Mouse (Mus musculus) G1E (cell line): ENCODE measurements around the gene Kank1. TPM values are rescaled to one million over a fixed set of nuclear protein-coding genes. Genes with fewer than 3 reads are reported as not detected.

ENCODE experiments used
- ATAC-seq: 2 replicates; pipeline ENCODE4 v1.8.0; 2016; ENCODE audit warnings: mild to moderate bottlenecking; ENCODE audit not compliant: insufficient number of reproducible peaks, poor library complexity, low FRiP score, severe bottlenecking; ENCODE audit errors: extremely low read depth
- DNase-seq: peaks from one replicate; pipeline ENCODE4 v3.0.0; 2012; ENCODE audit warnings: low spot score
- H3K27me3 ChIP-seq: 2 replicates; pipeline ENCODE4 v1.6.1; 2012; ENCODE audit warnings: mild to moderate bottlenecking, low read length, inconsistent platforms; ENCODE audit not compliant: insufficient read depth
- H3K36me3 ChIP-seq: replicated peaks from 2 replicates; pipeline ENCODE3; 2012; ENCODE audit warnings: mild to moderate bottlenecking, inconsistent platforms
- H3K4me1 ChIP-seq: 2 replicates; pipeline ENCODE4 v1.6.1; 2012; ENCODE audit warnings: low read depth, low read length, inconsistent platforms, mixed read lengths; ENCODE audit not compliant: insufficient read depth
- H3K4me3 ChIP-seq: 2 replicates; pipeline ENCODE4 v1.5.1; 2012; ENCODE audit warnings: low read depth, mild to moderate bottlenecking, inconsistent platforms, low read length, moderate library complexity, mixed read lengths
- H3K9me3 ChIP-seq: replicated peaks from 2 replicates; pipeline ENCODE4 v1.6.1; 2012; ENCODE audit warnings: inconsistent platforms
- CTCF ChIP-seq: IDR thresholded peaks from 2 replicates; pipeline ENCODE4 v1.5.1; 2012; ENCODE audit warnings: low read depth, low read length, inconsistent platforms, mixed read lengths
- GATA1 ChIP-seq: IDR thresholded peaks from 2 replicates; pipeline ENCODE4 v1.6.1; 2012; ENCODE audit warnings: borderline replicate concordance, low read length, inconsistent platforms, mixed read lengths
- GATA2 ChIP-seq: IDR thresholded peaks from 2 replicates; pipeline ENCODE4 v1.6.1; 2012; ENCODE audit warnings: low read depth, low read length, inconsistent platforms, borderline replicate concordance
- POLR2AphosphoS5 ChIP-seq: IDR thresholded peaks from 2 replicates; pipeline ENCODE4 v1.6.1; 2012; ENCODE audit warnings: low read depth, low read length, inconsistent platforms; ENCODE audit not compliant: insufficient replicate concordance
- TAL1 ChIP-seq: conservative IDR thresholded peaks from 2 replicates; pipeline ENCODE4 v1.6.1; 2012; ENCODE audit warnings: low read depth, low read length, inconsistent platforms, mixed read lengths
- polyA plus RNA-seq: library from polyadenylated mRNA; stranded (reverse); fragments of >175 nt; gene quantifications from 2 replicates; pipeline ENCODE4 v1.2.3, GENCODE M21; 2012
- total RNA-seq, 2 experiments: library from RNA; stranded (forward) in 1 of 2; stranded (reverse) in 1 of 2; fragments of 200-1000 nt in 1 of 2; fragments of >200 nt in 1 of 2; fragmentation: Nextera tagmentation in 1 of 2; gene quantifications; 2 replicates each; pipeline ENCODE4 v1.2.3; 2014 to 2017

The Kank1 gene
- total and polyA plus RNA-seq, 3 experiments: 0.22 TPM; not detected in 2

DNA sequence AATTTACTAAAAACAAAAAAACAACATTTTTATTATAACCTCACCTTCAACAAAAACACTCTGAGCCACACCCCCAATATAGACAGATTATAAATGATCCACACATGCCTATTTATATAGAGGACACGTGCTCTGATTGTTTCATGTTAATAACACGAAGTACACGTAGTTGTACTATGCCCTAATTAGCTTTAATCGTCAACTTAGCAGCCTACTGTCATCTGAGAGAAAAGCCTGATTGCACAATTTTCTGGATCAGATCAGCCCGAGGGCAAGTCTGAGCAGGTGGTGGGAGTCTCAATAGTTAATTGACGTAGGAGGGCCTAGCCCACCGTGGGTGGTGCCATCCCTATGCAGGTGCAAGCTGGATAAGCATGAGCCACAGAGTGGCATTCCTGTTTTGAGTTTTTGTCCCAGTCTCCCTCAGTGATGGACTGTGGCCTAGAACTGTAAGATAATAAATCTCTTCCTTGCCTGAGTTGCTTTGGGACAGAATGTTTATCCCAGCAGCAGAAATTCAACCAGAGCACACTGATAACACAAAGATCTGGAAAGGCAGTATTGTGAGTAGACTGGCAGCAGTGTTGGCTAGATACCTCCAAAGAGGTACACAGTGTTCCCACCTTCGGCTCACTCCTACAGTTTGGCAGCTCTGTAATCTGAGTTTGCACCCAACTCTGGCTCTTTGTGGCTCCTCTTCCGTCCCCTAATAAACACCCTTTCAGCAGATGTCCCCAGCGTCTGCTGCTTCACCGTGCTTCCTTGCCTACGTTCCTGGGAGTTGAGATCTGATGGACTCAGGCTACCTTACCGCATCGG lies 63.3 kb downstream of the Kank1 start:
- no peak for ATAC-seq
- no peaks in the 10 kb centered on the region for H3K36me3 ChIP-seq
- H3K9me3 ChIP-seq: peaks cover 39% of the 10 kb centered on the region
- TF ChIP-seq GATA2: no peak
- TF ChIP-seq TAL1: no peak
- no peak for TF ChIP-seq POLR2AphosphoS5
- TF ChIP-seq GATA1: no peak
- no peak for TF ChIP-seq CTCF
- H3K4me3 ChIP-seq: no peak overlapping the region
- H3K27me3 ChIP-seq: no peaks in the 10 kb centered on the region
- no peak for DNase-seq
- H3K4me1 ChIP-seq: no peaks in the 10 kb centered on the region

DNA sequence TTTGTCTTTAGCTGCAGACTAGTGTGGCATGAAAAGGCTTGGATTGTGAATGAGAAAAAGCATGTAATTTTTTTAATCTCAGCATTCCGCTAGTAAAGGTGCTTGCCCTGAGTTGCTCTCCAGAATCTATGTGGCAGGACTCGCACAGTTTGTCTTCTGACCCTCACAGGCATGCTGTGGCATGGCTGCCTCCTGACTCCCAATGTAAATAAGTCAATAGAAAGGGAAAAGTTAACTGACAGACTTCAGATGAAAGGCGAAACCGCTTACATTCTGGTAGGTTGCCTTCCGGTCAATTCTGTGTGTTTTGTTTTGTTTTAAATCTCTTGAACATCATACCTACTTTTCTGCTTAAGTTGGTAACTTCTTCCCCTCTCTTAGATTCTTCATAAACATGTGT lies 64.4 kb downstream of the Kank1 start:
- no peaks in the 10 kb centered on the region for H3K36me3 ChIP-seq
- H3K9me3 ChIP-seq: peaks cover 40% of the 10 kb centered on the region
- ATAC-seq (no peak), DNase-seq (no peak)
- no peak for TF ChIP-seq CTCF
- no peak for TF ChIP-seq GATA1
- no peak for TF ChIP-seq GATA2
- no peak for TF ChIP-seq TAL1
- TF ChIP-seq POLR2AphosphoS5: no peak
- H3K4me1 ChIP-seq: no peaks in the 10 kb centered on the region
- H3K27me3 ChIP-seq: no peaks in the 10 kb centered on the region
- no peak overlapping the region for H3K4me3 ChIP-seq

DNA sequence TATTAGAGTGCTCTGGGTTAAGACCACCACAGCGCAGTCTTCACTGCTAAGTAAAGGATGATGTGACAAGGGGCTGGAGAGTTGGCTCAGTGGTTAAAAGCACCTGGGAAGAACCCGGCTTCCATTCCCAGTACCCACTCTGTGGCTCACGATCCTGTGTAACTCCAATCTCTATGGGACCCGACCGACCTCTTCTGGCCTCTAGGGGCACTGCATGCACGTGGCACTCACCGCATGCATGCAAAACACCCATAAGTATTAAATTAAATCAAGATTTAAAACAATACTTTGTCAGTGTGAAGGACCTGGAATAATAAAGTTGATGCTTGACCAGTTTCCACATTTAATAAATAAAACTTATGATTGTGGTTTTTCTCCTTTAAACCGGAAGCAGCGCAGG lies 69.5 kb downstream of the Kank1 start:
- H3K4me3 ChIP-seq: no peak overlapping the region
- no peaks in the 10 kb centered on the region for H3K4me1 ChIP-seq
- H3K9me3 ChIP-seq: peaks cover 51% of the 10 kb centered on the region
- H3K36me3 ChIP-seq: no peaks in the 10 kb centered on the region
- DNase-seq (no peak), ATAC-seq (no peak)
- no peaks in the 10 kb centered on the region for H3K27me3 ChIP-seq
- TF ChIP-seq POLR2AphosphoS5 (no peak), GATA2 (no peak), CTCF (no peak), TAL1 (no peak), GATA1 (no peak)

DNA sequence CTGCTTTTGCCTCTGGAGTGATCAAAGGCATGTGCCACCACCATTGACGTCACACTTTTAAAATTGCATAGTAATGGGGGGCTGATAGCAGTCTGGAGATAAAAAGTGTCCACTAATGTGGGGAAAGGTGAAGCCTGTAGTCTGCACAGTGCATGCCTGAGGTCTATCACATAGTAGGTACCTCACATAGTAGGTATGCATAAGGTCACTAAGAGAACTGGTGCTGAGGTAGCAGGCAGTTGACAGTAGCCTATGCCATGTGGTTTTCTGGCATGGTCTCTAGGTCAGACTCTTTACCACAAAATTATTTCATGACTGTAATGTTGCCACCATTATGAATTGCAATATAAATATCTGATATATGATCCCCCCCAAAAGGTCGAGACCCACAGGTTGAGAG lies 71.4 kb downstream of the Kank1 start:
- no peaks in the 10 kb centered on the region for H3K4me1 ChIP-seq

DNA sequence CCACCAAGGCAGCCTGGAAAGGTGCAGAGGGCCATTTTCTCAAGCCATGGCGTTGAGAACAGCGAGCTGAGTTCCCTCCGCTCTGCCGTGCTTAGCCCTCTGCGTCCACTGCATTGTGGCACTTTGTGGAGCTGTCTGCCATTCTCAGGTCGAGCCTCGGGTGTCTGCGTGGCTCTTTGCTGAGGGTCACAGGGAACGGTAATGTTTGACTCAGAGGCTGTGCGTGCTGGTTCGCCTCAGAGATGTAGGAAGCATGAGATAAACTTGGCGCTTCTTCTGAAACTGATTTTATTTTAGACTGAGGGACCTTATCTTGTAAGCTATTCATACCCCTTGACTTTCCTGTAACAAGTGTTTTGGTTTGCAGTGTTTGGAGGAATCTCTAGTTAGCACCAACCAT lies 72.0 kb downstream of the Kank1 start:
- H3K36me3 ChIP-seq: no peaks in the 10 kb centered on the region
- H3K27me3 ChIP-seq: no peaks in the 10 kb centered on the region
- H3K9me3 ChIP-seq: peaks cover 59% of the 10 kb centered on the region
- no peaks in the 10 kb centered on the region for H3K4me1 ChIP-seq
- DNase-seq (no peak), ATAC-seq (no peak)
- TF ChIP-seq GATA1: no peak
- no peak for TF ChIP-seq POLR2AphosphoS5
- TF ChIP-seq TAL1: no peak
- no peak for TF ChIP-seq GATA2
- TF ChIP-seq CTCF: no peak
- no peak overlapping the region for H3K4me3 ChIP-seq

More for the DNA sequence above, 71.4 kb downstream of the Kank1 start:
- ATAC-seq (no peak), DNase-seq (no peak)
- H3K4me3 ChIP-seq: no peak overlapping the region
- peaks cover 58% of the 10 kb centered on the region for H3K9me3 ChIP-seq
- TF ChIP-seq CTCF: no peak
- TF ChIP-seq GATA1: no peak
- no peak for TF ChIP-seq POLR2AphosphoS5
- TF ChIP-seq GATA2: no peak
- TF ChIP-seq TAL1: no peak
- no peaks in the 10 kb centered on the region for H3K36me3 ChIP-seq
- H3K27me3 ChIP-seq: no peaks in the 10 kb centered on the region

DNA sequence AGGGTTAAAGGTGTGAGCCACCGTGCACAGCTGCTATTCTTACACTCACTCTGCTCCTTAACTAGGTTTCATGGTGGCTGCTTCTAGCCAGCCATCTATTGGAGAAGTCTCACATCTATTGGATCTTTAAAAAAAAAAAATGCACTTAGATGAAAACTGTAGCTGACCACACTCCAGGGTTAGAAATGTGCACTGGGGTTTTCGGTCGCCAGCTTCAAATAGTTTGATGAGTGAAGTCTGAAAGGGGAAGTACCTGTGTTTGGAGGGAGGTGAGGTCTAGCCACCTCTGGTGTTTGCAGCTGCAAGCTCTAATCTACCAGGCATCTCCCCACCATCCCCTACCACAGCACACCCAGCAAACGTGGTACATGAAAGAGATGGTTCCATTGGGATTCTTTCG lies 74.2 kb downstream of the Kank1 start:
- peaks cover 62% of the 10 kb centered on the region for H3K9me3 ChIP-seq
- no peak overlapping the region for H3K4me3 ChIP-seq
- no peaks in the 10 kb centered on the region for H3K36me3 ChIP-seq
- TF ChIP-seq GATA1 (no peak), GATA2 (no peak), POLR2AphosphoS5 (no peak), TAL1 (no peak), CTCF (no peak)
- DNase-seq (no peak), ATAC-seq (no peak)
- no peaks in the 10 kb centered on the region for H3K4me1 ChIP-seq
- no peaks in the 10 kb centered on the region for H3K27me3 ChIP-seq

DNA sequence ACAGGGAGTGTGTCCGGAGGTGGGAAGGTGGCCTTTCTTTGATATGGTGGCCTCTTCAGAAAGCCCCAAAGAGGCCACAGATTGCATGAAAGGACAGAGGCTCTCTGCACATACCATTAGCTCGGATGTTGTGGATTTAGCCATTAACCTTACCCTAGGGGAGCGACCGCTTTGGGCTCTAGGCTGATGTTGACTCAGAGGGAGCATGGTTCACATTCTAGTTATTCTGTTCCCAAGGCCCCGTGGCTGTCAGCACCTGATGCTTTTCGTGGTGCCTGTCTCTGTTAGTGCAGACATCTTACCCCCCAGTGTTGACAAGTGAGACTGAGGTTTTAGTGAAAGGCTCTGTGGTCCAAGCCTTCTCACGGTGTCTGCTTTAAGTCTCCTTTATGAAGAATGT lies 74.9 kb downstream of the Kank1 start:
- no peak for TF ChIP-seq GATA1
- TF ChIP-seq TAL1: no peak
- no peak for TF ChIP-seq GATA2
- no peak for TF ChIP-seq POLR2AphosphoS5
- TF ChIP-seq CTCF: no peak
- no peak for ATAC-seq
- Histone ChIP-seq H3K4me3 (no peak overlapping the region), H3K27me3 (no peaks in the 10 kb centered on the region), H3K4me1 (no peaks in the 10 kb centered on the region), H3K36me3 (no peaks in the 10 kb centered on the region), H3K9me3 (peaks cover 62% of the 10 kb centered on the region)
- no peak for DNase-seq
